Mouse (Mus musculus): ENCODE data around the gene Tlx3.

GRCm38 (mm10) chr11:33154459-33154858 is 48.9 kb downstream of the Tlx3 start:
- TF ChIP-seq TAL1 (IDR thresholded peaks at IDR 0.05; ENCODE audit: low read length) (no peak), GATA1 (IDR thresholded peaks at IDR 0.05; ENCODE audit: low read length) (no peak)

Data from erythroblast, embryonic 14.5 days (primary cell).